Mouse (Mus musculus): Measurements from ENCODE around the gene Ptk7.

DNA sequence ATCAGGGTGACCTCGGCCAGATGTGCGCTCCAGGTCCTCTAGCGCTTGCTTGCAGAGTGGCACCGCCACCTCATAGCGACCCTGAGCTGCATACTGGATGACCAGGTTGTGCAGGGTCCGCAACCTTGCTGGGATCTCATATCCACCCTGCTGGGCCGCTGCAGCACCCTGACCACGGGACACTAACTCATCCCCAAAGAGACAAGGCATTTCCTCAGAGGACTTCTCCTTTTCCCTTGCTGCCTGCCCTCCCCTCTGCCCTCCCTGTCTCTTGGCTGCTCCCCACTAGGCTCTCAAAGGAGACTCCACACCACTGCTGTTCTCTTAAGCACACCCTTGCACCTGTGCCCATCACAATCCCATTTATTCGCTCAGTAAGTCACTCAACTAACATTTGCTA lies 10.6 kb upstream of the Ptk7 start:
- no peak for TF ChIP-seq CTCF (IDR thresholded peaks at IDR 0.05; ENCODE audit: low read depth, low read length)
- no peak for TF ChIP-seq GATA1 (IDR thresholded peaks at IDR 0.05; ENCODE audit: borderline replicate concordance, low read length)
- no peak for TF ChIP-seq TAL1 (conservative IDR thresholded peaks at IDR 0.05; ENCODE audit: low read depth, low read length)
- TF ChIP-seq GATA2 (IDR thresholded peaks at IDR 0.05; ENCODE audit: borderline replicate concordance, low read depth, low read length): no peak
- no peak for TF ChIP-seq POLR2AphosphoS5 (IDR thresholded peaks at IDR 0.05; ENCODE audit: insufficient replicate concordance, low read depth, low read length)
